Mouse (Mus musculus) spleen, adult 2 months (tissue): ENCODE measurements at regions not wholly inside any gene's neighbourhood (a gene's known extent, or its start where the extent isn't known, plus 50 kb on each side); places are given as distances from the start of the nearest gene placed in this dataset.

Experiments
- CTCF ChIP-seq: fragments of 200-500 bp; IDR thresholded peaks from 2 replicates; pipeline ENCODE4 v1.5.1; 2011; ENCODE audit warnings: mild to moderate bottlenecking, inconsistent platforms; ENCODE audit not compliant: insufficient read depth, insufficient read length, insufficient replicate concordance; ENCODE audit errors: extremely low read depth
- POLR2A ChIP-seq: fragments of 200-500 bp; IDR thresholded peaks from 2 replicates; pipeline ENCODE4 v1.6.1; 2011; ENCODE audit warnings: low read depth, low read length, inconsistent platforms

DNA sequence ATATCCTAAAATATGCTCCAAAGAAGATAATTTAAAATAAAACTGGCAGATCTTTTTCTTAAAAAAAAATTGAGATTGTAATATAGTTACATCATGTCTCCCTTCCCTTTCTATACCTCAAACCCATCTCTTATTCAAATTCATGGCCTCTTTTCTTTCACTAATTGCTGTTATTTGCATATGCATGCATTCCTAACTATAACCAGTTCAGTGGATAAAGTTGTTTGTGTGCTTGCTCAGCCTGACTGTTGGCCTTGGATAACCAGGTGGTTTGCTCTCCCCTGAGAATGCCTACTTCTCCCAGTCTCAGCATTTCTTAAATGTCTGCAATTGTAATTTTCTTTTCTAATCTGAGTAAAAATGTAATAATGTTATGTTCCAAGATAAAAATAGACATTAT lies 2154.8 kb downstream of the 4930444P10Rik start:
- no peak for TF ChIP-seq CTCF
- no peak for TF ChIP-seq POLR2A
